Mouse (Mus musculus) gastrocnemius, adult 8-10 months (tissue): ENCODE measurements around the gene Gpr153. TPM values are rescaled to one million over a fixed set of nuclear protein-coding genes. Genes with fewer than 3 reads are reported as not detected.

ENCODE experiments used
- DNase-seq, 2 experiments: peaks; one replicate each; pipeline ENCODE4 v3.0.0; 2022; ENCODE audit warnings: low spot score in 2 of 2
- total RNA-seq, 4 experiments: library from RNA; stranded (reverse); gene quantifications; 2 replicates each; pipeline ENCODE4 v1.2.4; 2022

Gpr153 gene
- total RNA-seq, 4 experiments from 2014 or later, result 2.4 to 2.7 (median 2.5) TPM

DNA sequence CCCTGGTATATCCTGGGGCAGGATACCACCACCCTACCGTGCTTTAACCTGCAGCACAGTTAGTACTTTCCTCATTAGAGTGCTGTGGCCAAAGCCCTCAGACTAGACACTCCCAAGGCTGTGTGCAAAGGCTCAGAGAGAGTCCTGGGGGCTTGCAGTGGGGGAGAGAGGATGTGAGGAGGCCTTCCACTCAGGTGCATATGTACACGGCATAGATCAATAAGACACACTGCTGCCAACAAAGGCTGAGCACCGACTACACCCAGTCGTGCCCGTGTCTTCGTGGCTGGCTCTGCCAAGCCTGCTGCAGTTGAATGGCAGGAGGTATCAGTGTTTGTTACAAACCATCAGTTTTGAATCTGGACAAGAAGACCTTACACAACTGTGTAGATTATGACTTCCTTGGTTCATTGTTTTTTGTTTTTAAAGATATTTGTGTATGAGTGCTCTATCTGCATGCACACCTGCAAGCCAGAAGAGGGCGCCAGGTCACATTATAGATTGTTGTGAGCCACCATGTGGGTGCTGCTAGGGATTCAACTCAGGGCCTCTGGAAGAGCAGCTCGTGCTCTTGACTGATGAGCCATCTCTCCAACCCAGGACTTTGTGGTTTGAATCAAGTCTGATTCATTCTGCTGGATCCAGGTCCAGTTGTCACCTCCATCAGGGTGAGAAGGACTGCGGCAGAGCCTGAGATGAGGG, 9.0 kb upstream of the Gpr153 start:
- no peak for DNase-seq

DNA sequence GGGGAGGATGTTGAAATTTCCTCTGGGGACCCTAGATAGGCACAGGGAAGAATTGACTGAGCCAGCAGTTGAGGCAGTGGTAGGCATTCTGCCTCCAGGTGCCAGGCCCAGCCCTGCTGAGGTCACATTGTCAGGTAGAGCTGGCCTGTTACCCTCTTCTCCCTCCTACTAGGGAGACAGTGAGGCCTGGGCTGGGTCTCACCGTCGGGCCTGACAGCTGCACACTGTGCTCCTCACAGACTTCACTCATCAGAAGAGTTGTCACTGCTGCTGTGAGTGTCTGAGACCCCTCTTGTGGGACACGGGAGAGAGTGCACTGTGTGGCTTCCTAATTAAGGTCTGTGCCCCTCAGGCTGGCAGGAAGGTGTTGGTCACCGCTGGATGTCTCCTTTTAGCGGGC, 8.2 kb upstream of the Gpr153 start:
- DNase-seq, result no peak

DNA sequence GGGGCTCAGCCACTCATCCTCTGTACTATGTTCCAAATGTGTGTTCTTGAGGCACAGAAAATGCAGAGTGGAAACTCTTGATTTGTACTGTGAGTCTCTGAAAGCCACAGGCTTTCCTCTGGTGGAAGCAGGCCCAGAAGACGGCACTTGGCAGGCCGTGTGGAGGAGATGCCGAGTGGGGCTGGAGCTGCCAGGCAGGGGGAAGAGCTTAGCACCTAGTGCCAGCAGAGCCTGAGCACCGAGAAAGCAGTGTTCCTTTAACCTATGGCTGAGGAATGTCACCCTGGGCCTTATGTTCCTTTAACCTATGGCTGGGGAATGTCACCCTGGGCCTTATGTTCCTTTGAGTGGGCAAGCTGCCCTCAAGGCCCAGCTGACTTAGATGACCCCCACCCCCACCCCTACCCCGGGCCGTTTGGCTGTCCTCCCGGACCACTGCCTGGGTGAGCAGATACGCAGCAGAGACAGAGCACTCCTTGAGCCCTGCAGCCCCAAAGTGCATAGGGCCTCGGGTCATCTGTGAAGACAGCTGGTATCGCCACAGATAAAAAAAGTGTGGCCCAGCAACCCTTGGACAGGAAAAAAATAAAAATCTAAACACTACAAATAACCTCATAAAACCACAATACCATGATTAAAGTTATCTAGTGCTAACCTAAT, 7.7 kb upstream of the Gpr153 start:
- peak; percentile 51 to 76 for DNase-seq

DNA sequence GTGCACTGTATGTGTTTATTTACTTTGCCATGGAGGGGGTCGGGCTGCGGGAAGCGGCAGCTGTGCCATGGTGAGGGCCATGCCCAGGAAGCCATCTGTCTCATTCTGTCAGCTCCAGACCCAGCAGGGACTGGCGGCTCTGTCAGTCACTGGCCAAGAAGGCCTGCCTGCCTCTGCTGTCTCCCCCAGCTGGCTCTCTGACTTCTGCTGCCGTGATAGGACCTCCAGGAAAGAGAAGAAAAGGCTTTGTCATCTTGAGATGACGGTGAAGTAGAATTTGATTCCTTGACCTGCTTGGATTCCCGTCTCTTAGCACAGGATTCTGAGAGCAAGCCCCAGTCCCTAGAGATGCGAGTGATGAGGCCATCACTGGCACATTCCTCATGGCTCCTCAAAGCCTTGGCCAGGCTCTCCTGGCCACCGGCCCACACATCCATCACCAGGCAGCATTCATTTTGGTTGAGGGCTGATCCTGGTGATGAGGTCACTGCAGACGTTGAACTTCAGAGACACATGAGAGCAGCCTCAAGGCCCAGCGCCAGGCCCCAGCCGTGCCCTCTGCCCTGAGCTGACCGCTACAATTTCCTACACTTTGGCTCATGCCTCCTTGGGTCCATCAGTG, 6.2 kb upstream of the Gpr153 start:
- DNase-seq, result peak; percentile 63 to 75

DNA sequence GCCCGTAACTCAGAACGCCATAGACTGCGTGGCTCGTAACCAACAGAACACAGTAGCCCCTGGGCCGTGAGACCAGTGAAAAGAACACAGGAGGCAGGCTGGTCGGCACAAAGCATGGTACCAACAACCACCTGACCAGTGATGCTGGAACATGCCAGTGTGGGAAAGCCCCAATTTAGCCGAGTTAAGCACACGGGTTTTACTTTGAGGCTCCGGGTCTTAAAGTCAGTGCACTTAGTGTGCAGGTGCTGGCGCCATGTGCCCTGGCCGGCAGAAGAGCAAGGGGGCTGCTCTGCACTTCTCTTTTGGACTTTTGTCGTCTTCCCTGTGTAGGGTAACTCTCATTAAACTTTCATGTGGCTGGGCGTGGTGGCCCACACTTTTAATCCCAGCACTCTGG, 4.1 kb upstream of the Gpr153 start:
- no peak for DNase-seq

DNA sequence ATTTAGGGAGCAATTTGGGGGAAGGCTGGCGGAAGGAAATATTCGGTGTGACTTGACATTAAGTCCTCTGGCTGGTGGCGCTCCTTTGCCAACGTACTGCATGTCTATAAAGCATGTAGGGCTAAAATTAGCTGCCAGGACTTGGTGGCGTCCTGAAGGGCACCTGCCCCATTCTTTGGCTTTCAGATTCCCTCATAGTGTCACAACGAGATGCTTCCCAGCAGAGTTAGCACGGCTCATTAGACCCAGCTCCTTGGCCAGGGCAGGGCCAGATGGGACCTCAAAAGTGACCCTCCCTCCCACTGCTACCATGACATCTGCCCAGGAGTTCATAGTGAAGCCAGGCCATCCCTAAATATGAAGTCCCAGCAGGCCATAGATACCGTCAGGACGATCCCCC, 3.4 kb upstream of the Gpr153 start:
- no peak for DNase-seq

DNA sequence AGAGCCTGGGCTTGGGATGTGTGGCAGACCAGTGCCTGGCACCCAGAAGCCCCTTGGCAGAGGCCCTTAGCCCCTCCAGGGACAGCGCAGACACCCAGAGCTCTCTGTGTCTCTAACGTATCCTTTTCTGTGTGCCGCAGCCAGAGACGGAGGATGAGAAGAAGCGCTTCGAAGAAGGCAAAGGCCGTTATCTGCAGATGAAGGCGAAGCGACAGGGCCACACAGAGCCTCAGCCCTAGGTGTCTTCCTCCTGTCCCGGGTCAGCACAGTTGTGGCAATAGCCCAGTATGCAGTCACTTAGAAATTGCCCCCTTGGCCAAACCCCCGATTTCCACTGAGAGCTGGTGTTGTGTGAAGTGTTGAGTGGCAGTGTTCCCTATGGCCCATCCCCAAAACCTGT, 2.7 kb upstream of the Gpr153 start:
- DNase-seq, result no peak

DNA sequence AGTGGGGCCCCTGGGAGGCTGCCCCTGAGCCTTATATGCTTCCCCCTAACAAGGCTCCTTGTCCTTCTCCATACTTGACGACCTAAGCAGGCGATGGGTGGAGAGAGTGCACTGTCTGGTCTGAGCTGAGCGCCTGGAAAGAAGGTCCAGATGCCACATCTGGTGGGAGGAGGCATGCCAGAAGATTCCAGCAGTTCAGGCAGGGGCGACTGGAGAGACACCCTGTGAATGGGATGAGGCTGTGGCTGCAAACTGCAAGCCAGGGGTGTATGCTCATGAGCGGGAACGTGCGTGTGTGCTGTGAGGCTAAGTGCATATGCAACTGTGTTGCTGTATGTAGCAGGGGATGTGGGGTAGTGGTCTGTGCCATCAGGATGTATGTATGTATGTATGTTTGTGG, 2.0 kb upstream of the Gpr153 start:
- DNase-seq, result no peak

DNA sequence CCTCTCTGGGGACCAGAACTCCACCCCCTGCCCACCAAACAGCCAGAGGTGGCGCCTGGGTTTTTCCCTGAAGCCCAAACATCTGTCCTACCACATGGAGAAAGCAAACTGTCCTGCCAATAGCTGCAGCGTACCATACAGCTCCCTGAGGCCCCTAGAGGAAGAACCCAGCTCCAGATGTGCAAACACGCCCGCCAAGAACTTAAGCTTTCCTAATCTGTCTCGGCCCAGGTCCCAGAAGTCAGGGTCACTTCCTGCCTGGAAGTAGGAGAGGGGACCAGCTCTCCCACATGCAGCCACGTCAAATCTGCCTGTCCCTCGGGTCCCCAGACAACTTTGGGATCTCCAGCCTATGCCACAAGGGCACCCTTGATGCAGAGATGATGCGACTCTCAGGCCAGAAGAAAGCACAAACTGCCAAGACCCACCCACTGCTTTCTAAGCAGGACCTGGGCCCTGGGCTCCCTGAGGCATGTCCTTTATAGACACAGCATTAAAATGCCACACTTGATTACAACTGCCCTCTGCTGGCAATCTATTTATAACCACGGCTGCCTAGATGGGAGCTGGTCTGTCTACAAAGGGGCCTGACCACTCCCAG, 1.5 kb upstream of the Gpr153 start:
- peak; percentile 62 to 76 for DNase-seq

DNA sequence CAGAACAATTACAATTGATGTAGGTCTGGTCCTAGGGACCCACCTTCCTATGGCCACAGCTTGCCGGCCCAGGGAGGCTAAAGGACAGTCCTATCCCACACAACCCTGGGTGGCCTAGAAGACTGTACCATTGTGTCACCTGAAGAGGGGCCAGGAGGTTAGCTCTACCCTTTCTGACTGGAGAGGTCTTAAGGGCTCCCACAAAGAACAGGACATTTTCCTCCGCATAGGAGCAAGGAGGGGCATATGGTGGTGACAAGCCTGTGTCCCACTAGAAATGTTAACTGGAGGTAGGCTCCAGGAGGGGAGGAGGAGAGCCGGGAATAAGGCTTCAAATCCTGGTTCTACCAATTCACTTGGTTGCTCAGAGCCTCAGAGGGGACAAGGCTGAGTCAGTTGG, 841 bp upstream of the Gpr153 start:
- no peak for DNase-seq

DNA sequence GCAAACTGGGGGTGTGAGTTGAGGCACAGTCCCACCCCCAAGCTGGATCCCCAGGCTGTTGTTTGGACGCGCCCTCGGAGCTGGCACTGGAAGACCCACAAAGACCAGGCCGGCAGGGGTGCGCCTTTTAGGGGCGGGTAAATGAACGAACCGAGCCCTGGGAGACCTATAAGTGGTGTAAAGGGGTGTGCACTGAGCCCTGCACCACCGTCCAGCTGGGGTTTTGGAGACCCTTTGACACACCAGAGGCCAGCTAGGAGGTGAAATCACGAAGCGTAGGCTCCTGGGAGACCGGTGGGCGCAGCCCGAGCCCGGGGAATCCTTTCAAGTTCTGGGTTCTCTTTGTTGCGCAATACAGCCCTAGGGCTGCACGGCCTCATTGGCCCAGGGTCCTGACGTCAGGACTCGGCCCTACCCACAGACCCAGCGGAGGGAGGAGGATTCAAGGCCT, 674 bp downstream of the Gpr153 start:
- no peak for DNase-seq

DNA sequence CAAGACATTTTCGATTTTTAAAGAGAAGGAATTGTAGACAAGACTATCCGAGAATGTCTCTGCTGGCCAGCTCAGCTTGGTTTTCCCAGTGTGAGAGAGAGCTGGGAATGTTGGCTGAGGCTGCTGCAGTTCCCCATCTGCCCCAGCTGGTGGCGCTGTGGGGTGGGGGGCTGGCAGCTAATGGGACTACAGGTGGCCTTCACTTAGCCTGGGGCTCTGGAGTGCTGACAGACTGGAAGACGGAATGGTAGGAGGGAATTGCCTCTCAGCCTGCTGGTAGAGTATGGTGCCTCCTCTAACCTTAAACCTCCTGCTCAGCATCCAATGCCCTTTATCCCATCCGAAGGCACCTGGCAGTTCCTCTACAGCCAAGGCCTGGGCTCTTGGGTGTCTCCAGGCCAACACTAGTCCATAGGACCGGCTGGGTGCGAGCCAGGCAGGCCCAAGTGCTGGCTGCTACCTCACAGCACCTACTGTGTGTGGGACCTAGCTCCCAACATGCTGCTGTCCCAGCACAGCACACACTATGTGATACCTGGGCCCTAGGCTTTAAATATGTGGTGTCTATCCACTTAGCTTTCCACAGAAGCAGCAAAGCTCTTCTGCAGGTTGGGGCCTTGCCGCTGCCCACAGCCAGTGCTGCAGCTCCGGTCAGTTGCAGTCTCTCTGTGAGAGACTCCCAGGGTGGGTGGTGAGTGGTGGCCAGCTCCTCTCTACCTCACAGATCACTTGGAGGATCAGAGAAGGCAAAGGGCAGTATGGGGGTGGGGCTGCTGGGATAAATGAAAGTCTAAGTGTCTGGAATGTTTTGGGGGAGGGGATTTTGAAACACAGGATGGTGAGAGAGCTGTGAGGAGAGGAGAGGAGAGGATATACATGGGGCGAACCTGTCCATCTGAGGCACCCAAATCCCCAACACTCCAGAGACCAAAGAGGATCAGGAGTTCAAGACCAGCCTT, 2.6 kb downstream of the Gpr153 start:
- DNase-seq, result no peak

DNA sequence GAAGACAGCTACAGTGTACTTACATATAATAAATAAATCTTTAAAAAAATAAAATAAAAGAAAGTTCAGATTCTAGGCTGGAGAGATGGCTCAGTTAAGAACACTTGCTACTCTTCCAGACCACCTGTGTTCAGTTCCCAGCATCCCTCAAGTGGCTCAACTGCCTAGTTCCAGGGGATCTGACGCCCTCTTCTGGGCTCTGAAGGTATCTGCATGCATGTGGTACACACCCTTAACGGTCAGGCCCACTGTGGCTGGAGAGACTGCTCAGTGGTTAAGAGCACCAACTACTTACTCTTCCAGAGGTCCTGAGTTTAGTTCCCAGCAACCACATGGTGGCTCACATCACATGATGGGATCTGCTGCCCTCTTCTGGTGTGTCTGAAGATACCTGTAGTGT, 3.9 kb downstream of the Gpr153 start:
- no peak for DNase-seq

DNA sequence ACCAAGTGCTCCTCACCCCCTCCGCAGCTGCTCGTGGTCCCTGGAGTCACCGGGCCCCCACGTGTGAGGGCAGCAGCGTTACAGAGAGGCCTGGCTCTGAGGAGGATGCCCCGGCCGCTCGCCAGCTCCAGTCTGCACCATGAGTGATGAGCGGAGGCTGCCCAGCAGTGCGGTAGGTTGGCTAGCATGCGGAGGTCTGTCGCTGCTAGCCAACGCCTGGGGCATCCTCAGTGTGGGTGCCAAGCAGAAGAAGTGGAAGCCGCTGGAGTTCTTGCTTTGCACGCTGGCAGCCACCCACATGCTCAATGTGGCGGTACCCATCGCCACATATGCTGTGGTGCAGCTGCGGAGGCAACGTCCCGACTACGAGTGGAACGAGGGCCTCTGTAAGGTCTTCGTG, 5.0 kb downstream of the Gpr153 start:
- DNase-seq, result no peak

DNA sequence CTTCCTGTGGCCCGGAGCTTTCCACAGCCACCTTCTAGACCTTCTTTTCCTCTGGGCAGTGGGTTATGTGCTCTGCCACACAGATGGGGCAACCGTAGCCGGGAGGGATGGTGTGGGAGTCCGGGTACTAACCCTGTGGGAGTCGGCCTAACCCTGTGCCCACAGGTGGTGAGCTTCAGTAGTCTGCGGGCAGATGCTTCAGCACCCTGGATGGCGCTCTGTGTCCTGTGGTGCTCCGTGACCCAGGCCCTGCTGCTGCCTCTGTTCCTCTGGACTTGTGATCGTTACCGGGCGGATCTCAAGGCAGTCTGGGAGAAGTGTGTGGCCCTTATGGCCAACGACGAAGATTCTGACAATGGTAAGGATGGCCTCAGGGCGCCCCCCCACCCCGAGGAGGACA, 7.6 kb downstream of the Gpr153 start:
- no peak for DNase-seq

DNA sequence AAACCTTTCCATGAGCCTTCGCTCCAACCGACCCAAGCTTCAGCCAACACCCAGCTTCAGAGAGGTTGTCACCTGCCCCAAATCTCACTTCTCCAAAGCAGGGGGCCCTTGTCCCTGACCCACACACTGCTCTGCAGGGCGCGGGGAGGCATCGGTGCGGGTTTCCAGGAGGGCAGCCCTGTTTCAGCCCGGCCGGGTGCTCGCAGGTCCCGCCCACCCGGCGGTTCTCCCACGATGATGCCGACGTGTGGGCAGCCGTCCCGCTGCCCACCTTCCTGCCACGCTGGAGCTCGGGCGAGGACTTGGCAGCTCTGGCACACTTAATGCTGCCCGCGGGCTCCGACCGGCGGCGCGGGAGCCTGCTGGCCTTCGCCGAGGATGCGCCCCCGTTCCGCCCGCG, 8.7 kb downstream of the Gpr153 start:
- no peak for DNase-seq

DNA sequence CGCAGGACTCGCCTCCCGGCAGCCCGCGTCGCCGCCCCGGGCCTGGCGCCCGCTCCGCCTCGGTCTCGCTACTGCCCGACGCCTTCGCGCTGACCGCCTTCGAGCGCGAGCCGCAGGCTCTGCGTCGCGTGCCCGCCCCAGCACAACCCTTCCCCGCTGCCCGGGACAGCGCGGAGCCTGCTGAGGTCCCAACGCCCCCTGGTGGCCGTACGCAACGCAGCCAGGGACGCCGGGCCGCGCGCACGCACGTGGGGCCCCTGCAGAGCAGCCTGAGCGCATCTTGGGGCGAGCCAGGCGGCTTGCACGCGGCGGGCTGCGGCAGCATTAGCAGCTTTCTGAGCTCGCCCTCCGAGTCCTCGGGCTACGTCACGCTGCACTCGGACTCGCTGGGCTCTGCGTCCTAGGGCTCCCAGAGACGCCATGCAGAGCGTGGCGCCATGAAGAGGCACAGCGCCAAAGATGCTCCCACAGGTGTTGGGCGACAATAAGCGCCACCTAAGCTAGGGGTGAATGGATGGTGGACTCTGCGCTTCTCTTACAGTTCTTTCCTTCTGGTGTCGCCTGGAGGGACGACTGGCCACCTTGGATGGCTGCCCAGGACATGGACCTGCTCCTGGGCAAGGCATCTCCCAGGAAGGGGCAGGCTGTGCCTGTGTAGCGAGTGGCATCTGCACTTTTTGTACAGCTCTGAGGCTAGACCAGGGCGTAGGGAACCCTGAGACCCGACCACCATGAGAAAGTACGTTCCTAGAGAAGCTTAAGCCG, 9.3 kb downstream of the Gpr153 start:
- peak; percentile 66 to 79 for DNase-seq

DNA sequence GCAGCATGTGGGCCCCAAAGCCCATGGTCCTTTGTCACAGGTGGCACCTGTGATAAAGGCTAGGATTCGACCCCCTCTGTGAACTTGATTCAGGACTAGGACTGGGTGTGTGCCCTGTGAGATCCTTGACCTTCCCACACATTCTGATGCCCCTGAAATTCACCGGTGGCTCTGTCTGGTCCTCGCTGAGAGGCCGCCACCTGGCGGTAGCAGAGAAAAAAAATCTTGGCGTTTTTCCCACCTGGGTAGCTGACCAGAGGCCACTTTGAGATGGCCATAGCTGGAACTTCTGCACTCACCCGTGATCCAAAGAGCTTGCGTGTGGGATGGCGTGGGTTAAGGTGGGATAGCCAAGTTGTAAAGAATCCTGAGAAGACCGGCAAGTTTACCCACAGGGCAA, 11.5 kb downstream of the Gpr153 start:
- peak; percentile 31 to 56 for DNase-seq

DNA sequence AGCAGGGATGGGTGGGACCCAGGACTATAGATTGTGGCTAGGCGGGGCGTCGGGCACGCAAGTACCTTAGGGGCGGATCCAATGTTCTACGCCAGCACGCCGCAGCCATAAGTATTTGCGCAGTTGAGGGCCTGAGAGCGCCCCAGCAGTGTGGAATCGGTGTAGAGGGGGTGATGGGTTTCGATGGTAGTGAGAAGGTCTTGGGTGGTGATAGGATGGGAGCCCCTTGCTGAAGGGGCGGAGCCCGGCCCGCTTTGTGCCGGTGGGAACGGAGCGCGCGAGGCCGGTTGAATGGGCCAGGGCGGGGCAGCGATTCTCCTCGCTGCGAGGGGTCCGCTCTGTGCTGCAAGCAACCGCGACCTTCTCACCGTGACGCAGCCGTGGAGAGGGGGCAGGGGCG, 12.2 kb downstream of the Gpr153 start:
- DNase-seq, result no peak

DNA sequence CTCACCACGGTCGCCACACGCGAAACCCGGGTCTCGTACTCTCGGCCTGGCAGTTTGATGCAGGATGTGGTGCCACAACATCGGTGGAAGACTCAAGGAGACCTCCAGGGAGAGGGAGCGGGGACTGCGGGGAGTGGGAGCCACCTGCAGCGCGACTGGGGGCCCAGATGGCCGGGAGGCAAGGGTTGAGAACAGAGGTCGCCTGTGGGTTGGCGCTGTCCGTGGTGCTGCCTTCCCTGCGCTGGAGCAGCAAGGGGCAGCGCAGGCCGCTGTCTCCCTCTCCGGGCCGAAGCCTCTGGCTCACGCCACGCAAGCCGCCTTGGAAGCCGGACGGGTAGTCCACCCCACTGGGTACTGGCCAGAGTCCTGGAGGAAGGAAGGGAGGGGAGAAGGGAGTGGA, 12.9 kb downstream of the Gpr153 start:
- peak in 1 of 2 experiments; percentile 23 for DNase-seq
